Mouse (Mus musculus) megakaryocyte-erythroid progenitor cell, adult 5 weeks (primary cell): Measurements from ENCODE around the gene Ccdc160. TPM values are rescaled to one million over a fixed set of nuclear protein-coding genes. Genes with fewer than 3 reads are reported as not detected.

Experiments used
- polyA plus RNA-seq: library from polyadenylated mRNA; stranded (reverse); fragments of >175 nt; gene quantifications from 2 replicates; pipeline ENCODE4 v1.2.3, GENCODE M21; 2012

The Ccdc160 gene
- not detected in 2 replicates for polyA plus RNA-seq

DNA sequence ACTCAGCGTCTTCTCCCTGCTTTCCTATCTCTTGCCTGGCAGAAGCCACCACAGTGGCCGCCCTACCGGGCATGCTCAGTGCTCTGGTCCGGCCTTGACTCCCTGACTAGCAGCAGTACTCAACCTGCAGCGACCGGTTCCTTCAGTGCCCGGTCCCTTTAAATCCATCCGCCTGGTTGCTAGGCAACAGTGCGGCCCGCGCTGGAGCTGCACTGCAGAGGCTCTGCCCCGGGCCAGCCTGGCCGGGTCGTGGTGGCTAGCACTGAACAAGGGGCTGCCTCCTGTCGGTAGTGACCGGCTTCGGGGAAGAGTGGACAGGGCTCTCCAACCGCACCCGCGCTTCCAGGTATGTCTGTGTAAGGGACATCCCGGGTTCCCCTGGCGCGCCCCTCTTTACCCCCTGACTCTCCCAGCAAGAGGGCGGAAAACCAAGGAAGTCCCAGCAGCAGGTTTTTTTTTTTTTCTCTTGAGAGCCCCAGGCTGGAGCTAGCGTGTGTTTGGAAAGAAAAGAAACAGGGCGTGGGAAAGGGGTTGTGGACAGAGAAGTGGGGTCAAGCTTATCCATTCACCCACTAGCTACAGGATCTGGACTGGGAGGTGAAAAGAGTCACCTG lies at the start of gene Ccdc160:
Ccdc160 (plus strand) TSS at position 221 of the 614 bp plus-strand sequence.

Other genes with a start within 250 kb of the Ccdc160 start
- gene Gpc3, start 177.2 kb upstream of the Ccdc160 start, polyA plus RNA-seq: 2.1 and 2.2 TPM in 2 replicates
- gene Phf6, start 121.1 kb downstream of the Ccdc160 start, polyA plus RNA-seq: 3.8 TPM in 2 replicates
- gene Hprt, start 196.9 kb downstream of the Ccdc160 start, polyA plus RNA-seq: 6.8 and 8.6 TPM in 2 replicates